Mouse (Mus musculus) limb, embryonic 15.5 days (tissue): Measurements from ENCODE around the gene Pitpnc1. TPM values are rescaled to one million over a fixed set of nuclear protein-coding genes. Genes with fewer than 3 reads are reported as not detected.
A peak's percentile ranks its signal among the peaks of the same experiment; 100 is the strongest.

Experiments
- ATAC-seq: fragments of 200-750 bp; cut with Nextera tagmentation; 2 replicates; pipeline ENCODE4 v1.8.0; 2017; ENCODE audit warnings: low read depth, moderate TSS enrichment; ENCODE audit not compliant: insufficient number of reproducible peaks, low FRiP score, low TSS enrichment
- H3K27ac ChIP-seq: fragments of 300-500 bp; sonication (generic); 2 replicates; pipeline ENCODE4 v1.5.1; 2015; ENCODE audit warnings: moderate library complexity, mild to moderate bottlenecking, inconsistent platforms
- H3K27me3 ChIP-seq: fragments of 300-500 bp; sonication (generic); 2 replicates; pipeline ENCODE4 v1.6.1; 2015; ENCODE audit warnings: inconsistent platforms
- H3K36me3 ChIP-seq: fragments of 300-500 bp; sonication (generic); 2 replicates; pipeline ENCODE4 v1.6.1; 2015; ENCODE audit warnings: inconsistent platforms
- H3K4me1 ChIP-seq: fragments of 300-500 bp; sonication (generic); 2 replicates; pipeline ENCODE4 v1.6.1; 2015; ENCODE audit warnings: inconsistent platforms
- H3K4me2 ChIP-seq: fragments of 300-500 bp; sonication (generic); 2 replicates; pipeline ENCODE4 v1.6.1; 2015; ENCODE audit warnings: mild to moderate bottlenecking, inconsistent platforms
- H3K4me3 ChIP-seq: fragments of 300-500 bp; sonication (generic); 2 replicates; pipeline ENCODE4 v1.5.1; 2015; ENCODE audit warnings: mild to moderate bottlenecking, inconsistent platforms
- H3K9ac ChIP-seq: fragments of 300-500 bp; sonication (generic); 2 replicates; pipeline ENCODE4 v1.6.1; 2015; ENCODE audit warnings: inconsistent platforms
- H3K9me3 ChIP-seq: fragments of 300-500 bp; sonication (generic); 2 replicates; pipeline ENCODE4 v1.6.1; 2016; ENCODE audit warnings: inconsistent platforms
- WGBS: fragments of 180-500 bp; shearing (Covaris S2); methylation state at CpG from one replicate; pipeline ENCODE4 v1.1.7; 2015; 5-methylcytosine and 5-hydroxymethylcytosine counted together
- polyA plus RNA-seq: library from polyadenylated mRNA; unstranded; fragments of >200 nt; fragmentation: Nextera tagmentation; extraction: Ambion mirVana; gene quantifications from 2 replicates; pipeline ENCODE4 v1.2.1, GENCODE M21; 2015

The Pitpnc1 gene
- polyA plus RNA-seq, 1 experiment from 2014 or later, result 25.2 TPM

DNA sequence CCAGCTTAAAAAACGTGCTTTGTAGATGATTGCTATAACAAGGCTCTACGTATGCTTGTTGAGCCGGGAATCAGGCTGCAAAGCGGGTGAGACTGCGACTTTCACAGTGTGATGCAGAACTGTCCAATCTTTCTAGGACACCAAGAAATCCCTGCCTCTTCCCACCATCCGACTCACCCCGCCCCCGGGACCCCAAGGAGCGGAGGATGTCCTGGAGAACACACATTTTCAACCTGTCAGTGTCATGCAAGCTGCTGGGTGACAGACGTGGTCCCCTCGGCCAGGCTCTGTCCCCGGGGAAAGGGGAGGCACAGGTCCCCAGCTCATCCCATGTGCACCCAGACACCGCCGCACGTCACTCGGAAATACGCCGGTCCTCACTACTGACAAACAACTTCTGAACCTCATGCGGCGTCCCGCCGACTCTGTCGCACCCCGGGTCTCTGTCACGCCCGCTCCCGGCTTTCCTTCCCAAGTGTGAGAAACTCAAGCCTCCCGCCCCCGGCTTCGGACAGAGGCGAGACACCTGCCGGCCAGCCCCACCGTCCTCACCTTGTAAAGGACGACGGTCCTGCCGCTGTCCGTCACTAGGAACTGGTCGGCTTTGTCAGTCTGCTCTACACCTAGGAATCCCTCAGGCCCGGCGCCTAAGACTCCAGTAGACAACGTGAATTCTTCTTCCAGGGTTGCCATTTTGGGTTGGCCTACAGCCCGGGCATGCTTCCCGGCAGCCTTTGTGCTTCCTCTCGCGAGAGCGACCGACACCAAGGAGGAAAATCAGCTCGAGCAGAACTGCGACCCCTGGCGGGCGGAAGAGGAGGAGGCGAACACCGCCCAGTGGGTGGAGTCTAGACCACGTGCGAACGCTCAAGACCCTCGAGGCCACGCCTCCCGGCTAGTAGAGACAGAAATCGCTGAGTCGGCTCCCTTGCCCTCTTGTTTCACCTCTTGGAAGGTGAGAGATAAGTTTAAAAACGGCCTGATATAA, 281.6 kb downstream of the Pitpnc1 start, which contains the start of gene Nol11:
Gene Nol11, minus strand, starts transcription at position 817 of the 988 bp plus-strand sequence.
- Histone ChIP-seq H3K27me3 (no peaks in the 10 kb centered on the region), H3K36me3 (peaks cover 23% of the 10 kb centered on the region), H3K27ac (peak within 1 kb of the TSS; percentile 75), H3K4me1 (peaks cover 7% of the 10 kb centered on the region), H3K9me3 (no peaks in the 10 kb centered on the region), H3K9ac (peak within 1 kb of the TSS; percentile 89), H3K4me2 (peak within 1 kb of the TSS; percentile 84), H3K4me3 (peak within 1 kb of the TSS; percentile 93)
- under 1% methylated on average over 62 of the region's 62 CpGs for WGBS
- ATAC-seq, result peak; percentile 92

DNA sequence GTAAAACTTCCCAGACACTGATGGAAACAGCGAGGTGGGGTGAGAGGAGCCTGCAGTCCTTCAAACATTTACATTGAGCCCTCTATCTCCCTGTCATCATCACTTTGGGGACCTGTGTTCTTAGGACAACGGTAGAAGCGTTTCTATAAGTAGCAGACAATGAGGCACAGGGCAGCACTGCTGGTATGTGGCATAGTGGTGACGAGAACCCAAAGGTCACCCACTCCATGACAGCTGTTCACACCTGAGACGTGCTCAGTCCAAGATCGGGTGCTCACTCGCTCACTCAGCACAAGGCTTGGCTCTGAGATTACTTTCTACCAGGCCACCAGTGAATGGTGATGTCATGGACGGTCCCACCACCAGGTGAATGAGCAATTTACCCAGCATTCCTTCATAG, 286.7 kb downstream of the Pitpnc1 start:
- Histone ChIP-seq H3K4me2 (no peak overlapping the region), H3K4me1 (peaks cover 7% of the 10 kb centered on the region), H3K27me3 (no peaks in the 10 kb centered on the region), H3K9me3 (no peaks in the 10 kb centered on the region), H3K9ac (no peak overlapping the region), H3K27ac (no peak overlapping the region), H3K36me3 (peaks cover 65% of the 10 kb centered on the region), H3K4me3 (no peak overlapping the region)
- WGBS, result 89% methylated on average over 8 of the region's 8 CpGs
- no peak for ATAC-seq

DNA sequence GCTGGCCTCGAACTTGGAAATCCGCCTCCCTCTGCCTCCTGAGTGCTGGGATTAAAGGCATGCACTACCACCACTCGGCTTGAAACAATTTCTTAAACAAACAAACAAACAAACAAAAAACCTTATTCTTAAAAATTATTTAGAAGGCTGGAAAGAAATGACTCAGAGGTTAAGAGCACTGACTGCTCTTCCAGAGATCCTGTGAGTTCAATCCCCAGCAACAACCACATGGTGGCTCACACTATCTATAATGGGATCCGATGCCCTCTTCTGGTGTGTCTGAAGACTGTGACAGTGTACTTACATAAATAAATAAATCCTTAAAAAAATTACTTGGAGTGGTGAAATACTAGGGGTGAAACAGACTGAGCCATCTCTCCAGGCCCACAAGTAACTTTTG, 309.3 kb downstream of the Pitpnc1 start:
- H3K4me1 ChIP-seq, result no peaks in the 10 kb centered on the region
- peaks cover 14% of the 10 kb centered on the region for H3K36me3 ChIP-seq
- no peaks in the 10 kb centered on the region for H3K9me3 ChIP-seq
- H3K4me3 ChIP-seq, result no peak overlapping the region
- ATAC-seq, result no peak
- no peak overlapping the region for H3K9ac ChIP-seq
- H3K27ac ChIP-seq, result no peak overlapping the region
- no peaks in the 10 kb centered on the region for H3K27me3 ChIP-seq
- H3K4me2 ChIP-seq, result no peak overlapping the region
- WGBS, result 80% methylated on average over 4 of the region's 4 CpGs

GRCm38 (mm10) chr11:107159034-107159433, 311.5 kb downstream of the Pitpnc1 start:
- ATAC-seq, result no peak
- WGBS, result 39% methylated on average over 1 of the region's 1 CpGs

More at GRCm38 (mm10) chr11:107159034-107159433, 311.5 kb downstream of the Pitpnc1 start:
- H3K4me1 ChIP-seq, result no peaks in the 10 kb centered on the region
- no peaks in the 10 kb centered on the region for H3K9me3 ChIP-seq
- H3K4me2 ChIP-seq, result no peak overlapping the region
- H3K9ac ChIP-seq, result no peak overlapping the region
- no peaks in the 10 kb centered on the region for H3K27me3 ChIP-seq
- no peak overlapping the region for H3K27ac ChIP-seq
- no peak overlapping the region for H3K4me3 ChIP-seq
- H3K36me3 ChIP-seq, result no peaks in the 10 kb centered on the region

Other genes with a start within 250 kb of the Pitpnc1 start
- gene Psmd12, start 8.8 kb upstream of the Pitpnc1 start, polyA plus RNA-seq, result 157 and 165 TPM in 2 replicates
- gene Helz, start 77.2 kb upstream of the Pitpnc1 start, polyA plus RNA-seq, result 18.3 and 20.3 TPM in 2 replicates
- 14.0 and 46.1 TPM in 2 replicates for gene Cacng1, start 245.8 kb upstream of the Pitpnc1 start, polyA plus RNA-seq